Mouse (Mus musculus) heart, postnatal 36 days (tissue): ENCODE measurements around the gene Fcnb. TPM values are rescaled to one million over a fixed set of nuclear protein-coding genes. Genes with fewer than 3 reads are reported as not detected.

ENCODE experiments used
- DNase-seq, 2 experiments: peaks; one replicate each; pipeline ENCODE4 v3.0.0; 2021 to 2022
- intact Hi-C: fragments of 180-260 bp; cut with DNase I; formaldehyde crosslinking; loops from one replicate; pipeline ENCODE4 v1.15.1; 2025
- total RNA-seq, 2 experiments: library from RNA; stranded (reverse); gene quantifications; 2 replicates each; pipeline ENCODE4 v1.2.3; 2021

The Fcnb gene
- not detected for total RNA-seq

GRCm38 (mm10) chr2:28084768-28085167 lies at the start of gene Fcnb:
TSS of gene Fcnb (minus strand) at chr2:28084885.
- intact Hi-C loops, result loop anchor here (10.0 kb wide), 1 partner anchor 330 kb away; no protein-coding TSS in a partner anchor
- no peak for DNase-seq

DNA sequence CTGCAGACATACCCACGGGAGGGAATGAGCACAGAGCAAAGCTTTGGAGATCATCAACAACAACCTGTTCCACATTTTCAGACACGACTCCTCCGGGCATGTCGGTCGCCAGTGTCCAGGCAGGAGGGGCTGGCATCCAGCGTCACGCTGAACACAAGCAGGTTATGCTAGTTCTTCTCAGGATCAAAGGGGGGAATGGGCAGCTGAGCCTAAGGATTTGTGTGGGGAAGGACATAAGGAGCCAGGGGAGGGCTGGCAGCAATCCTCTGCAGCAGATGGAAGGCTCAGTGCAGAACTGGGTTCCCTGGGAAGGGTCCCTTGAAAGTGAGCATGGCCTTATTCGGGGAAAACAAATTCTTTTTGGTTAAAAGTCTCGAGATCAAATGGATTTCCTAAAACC lies 49.1 kb upstream of the Fcnb start:
- intact Hi-C loops, result no loop called here
- no peak for DNase-seq

GRCm38 (mm10) chr2:28132117-28132516 lies 47.4 kb upstream of the Fcnb start:
- intact Hi-C loops, result no loop called here

GRCm38 (mm10) chr2:28126763-28127438 lies 42.2 kb upstream of the Fcnb start:
- intact Hi-C loops, result no loop called here
- peak in 1 of 2 experiments; percentile 11 for DNase-seq

More at GRCm38 (mm10) chr2:28132117-28132516, 47.4 kb upstream of the Fcnb start:
- no peak for DNase-seq

DNA sequence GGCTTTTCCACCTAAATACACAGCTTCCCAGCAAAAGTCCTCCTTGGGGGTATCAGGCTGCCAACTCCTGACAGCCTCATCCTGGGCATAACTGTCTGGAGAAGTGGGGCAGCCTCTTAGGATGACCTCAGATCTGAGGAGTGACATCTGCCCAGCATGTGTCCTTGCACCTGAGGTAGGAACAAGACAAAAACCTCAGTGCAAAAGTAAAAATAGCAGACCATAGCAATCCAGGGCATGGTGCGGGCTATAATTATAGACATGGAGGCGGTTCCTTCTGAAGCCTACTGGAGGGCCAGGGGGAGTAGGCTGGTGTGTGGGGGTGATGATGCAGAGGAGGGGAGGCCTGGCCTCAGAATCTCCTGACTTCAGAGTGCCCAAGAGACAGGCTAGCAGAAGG lies 39.2 kb upstream of the Fcnb start:
- no peak for DNase-seq
- intact Hi-C loops, result no loop called here

GRCm38 (mm10) chr2:28121309-28121708 lies 36.6 kb upstream of the Fcnb start:
- no peak for DNase-seq
- intact Hi-C loops, result no loop called here

GRCm38 (mm10) chr2:28120342-28120741 lies 35.7 kb upstream of the Fcnb start:
- DNase-seq, result no peak
- intact Hi-C loops, result no loop called here

DNA sequence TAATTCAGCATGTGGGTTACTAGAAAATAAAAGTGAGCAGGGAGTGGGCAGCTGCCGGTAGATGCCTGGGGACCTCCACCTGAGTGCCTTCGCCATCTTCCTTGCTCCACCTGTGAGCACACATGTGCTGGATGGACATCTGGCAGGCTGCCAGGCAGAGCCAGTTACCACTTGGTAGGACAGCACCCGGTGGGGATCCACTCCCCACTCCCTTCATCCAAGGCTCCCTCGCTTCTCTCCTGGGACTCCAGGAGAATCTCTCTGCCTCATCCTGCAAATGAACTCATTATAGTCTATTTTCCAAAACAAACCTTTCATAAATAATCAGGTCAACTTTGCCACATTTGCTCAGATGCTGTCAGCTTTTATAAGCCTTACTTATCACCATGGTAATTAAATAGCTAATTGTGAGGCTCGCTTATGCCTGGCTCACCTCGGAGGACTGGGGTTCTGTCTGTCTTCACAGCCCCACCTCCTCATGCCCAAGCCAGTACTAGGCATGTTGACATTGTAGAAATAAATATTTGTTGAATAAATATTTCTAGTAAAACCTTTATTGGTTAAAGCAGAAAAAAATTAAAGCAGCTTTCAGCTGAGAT lies 33.9 kb upstream of the Fcnb start:
- intact Hi-C loops, result no loop called here
- DNase-seq, result no peak

DNA sequence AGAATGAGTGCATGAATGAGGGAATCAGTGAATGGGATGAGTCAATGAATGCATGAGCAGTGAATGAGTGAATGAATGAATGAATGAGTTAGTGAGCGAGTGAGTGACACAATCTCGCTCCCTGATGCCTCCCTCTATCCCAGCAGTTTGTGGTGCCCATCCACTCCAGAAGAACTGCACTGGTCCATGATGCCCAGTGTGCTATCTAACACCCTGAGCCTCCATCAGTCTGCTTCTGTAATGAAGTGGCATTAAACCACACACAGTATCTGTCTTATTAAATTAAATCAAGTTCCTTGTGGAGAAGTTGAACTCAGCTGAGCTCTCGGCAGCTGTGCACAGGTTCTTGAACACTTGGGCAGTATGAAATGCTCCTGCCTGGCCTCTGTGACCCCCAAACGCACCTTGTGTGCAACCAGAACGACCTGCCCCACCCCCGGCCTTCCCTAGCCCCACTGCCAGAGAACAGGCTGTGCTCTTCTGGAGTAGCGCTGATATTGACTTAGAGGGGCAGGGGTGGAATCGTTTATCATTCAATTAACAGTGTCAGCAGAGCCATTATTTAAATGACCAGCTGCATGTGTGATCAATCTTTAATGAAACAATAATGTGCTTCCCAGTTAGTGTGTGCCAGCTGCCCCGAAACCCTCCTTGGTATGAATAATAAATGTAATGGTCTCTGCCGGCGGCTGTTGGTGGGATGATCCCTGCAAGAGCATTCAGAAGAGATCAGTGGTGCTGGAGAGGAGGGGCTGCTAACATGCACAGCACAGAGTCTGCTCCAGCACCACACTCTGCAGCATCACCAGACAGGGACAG lies 33.0 kb upstream of the Fcnb start:
- intact Hi-C loops, result no loop called here
- DNase-seq, result no peak

DNA sequence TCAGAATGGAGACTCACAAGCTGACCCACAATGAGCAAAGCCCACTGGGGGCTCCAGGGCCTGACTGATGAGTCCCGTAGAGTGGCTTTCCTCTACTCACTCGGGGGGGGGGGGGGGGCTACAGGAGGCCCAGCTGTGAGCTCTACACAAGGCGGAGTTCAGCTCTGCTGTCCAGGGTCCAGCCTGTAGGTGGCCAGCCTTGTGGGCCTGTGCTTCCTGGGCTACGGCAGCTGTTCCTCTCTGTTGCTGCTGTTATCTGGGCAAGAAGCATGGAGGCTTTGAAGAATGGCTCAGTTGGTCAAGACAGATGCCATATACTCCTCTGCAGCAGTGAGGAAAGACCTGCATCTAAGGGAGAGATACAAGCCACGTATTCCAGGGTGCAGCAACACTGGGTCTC lies 24.1 kb upstream of the Fcnb start:
- DNase-seq, result no peak
- intact Hi-C loops, result no loop called here

DNA sequence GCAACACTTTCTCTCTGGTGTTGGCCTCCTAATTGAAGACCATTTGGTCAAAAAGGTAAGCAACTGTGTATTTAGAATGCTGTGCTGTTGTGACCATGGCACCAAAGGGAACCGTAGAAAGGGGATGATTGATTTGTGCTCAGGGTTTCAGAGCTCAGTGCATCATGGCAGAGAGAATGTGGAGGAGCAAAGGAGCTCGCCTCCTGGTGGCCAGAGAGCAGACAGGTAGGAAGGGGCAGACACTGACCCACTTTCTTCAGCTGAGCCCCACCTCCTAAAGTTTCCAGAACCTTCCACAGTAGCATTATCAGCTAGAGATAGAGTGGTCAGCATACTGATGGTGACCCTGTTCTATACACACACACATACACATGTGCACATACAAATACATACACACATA lies 21.3 kb upstream of the Fcnb start:
- intact Hi-C loops, result no loop called here

GRCm38 (mm10) chr2:28103653-28104052 lies 19.0 kb upstream of the Fcnb start:
- intact Hi-C loops, result no loop called here
- no peak for DNase-seq

More for the DNA sequence above, 21.3 kb upstream of the Fcnb start:
- no peak for DNase-seq

GRCm38 (mm10) chr2:28101892-28102291 lies 17.2 kb upstream of the Fcnb start:
- intact Hi-C loops, result no loop called here
- DNase-seq, result no peak

GRCm38 (mm10) chr2:28100796-28101483 lies 16.3 kb upstream of the Fcnb start:
- DNase-seq, result no peak
- intact Hi-C loops, result no loop called here

- intact Hi-C loops, result no loop called here
- no peak for DNase-seq
Measured at GRCm38 (mm10) chr2:28098547-28099505, 14.1 kb upstream of the Fcnb start.

DNA sequence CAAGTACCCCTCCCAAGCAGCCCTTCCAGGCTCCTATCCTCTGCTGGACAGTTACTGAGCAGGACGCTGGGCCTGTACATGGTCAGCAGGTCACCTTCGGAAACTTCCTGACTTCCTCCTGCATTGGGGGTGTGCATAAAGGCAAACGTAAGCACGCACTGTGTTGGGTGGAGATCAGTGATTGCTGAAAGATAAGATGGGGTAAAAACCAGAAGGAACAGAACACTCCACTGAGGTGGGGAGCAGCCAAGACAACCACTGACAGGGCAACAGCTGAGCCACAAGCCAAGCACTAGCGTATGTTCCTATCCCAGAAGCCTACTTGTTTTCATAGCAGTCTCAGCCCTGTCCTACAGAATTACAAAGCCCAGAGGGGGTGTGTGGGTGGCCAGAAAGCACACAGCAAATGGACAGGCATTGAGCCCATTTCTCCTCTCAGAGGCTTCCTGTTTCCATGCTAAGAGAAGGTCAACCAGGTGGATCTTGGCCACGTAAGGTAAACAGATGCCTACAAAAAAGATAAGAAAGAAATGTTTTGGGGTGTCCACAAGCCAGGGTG lies 12.1 kb upstream of the Fcnb start:
- DNase-seq, result no peak
- intact Hi-C loops, result no loop called here

- intact Hi-C loops, result no loop called here
- no peak for DNase-seq
Measured at GRCm38 (mm10) chr2:28092099-28092498, 7.4 kb upstream of the Fcnb start.

GRCm38 (mm10) chr2:28091042-28091441 lies 6.4 kb upstream of the Fcnb start:
- DNase-seq, result no peak
- intact Hi-C loops, result no loop called here

- no peak for DNase-seq
- intact Hi-C loops, result no loop called here
Measured at GRCm38 (mm10) chr2:28090299-28091008, 5.8 kb upstream of the Fcnb start.
